Mouse (Mus musculus): ENCODE measurements around the gene Cachd1.
A peak's percentile ranks its signal among the peaks of the same experiment; 100 is the strongest.

The Cachd1 gene

DNA sequence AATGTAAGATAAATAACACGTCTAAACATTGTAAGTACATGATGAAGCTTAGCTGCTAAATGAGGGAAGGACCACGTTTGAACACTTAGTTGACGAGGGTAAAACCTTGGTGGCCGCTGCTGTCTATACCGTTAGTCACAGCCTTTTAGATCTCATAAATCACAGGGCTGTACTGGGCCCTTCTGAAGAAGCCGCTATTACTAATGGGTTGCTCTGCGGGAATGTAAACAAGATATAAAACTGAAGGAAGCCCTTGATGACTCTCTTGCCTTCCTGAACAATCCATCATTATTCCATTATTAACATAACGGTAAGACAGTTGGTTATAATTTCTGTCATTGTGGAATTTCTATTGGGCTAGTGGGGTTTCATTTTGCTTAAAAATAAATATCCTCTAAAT, 102.9 kb downstream of the Cachd1 start:
- no peak for DNase-seq

DNA sequence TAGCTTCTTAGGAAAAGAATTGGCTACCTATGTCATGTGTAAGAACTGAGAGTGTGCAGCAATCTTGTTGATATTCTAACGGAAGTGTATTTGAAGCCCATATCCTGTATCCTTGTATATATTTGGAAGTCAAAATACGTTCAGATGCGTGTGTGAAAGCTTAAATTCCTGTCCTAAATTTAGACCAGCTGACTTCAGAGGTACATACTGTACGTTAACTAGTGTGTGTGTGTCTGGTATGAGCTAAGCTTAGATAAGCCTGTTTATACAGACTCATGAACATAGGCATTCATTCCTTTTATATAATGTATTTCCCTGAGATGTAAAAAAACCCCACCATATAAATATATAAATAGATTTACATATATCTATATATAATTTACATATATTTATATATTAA, 103.6 kb downstream of the Cachd1 start:
- no peak for DNase-seq

DNA sequence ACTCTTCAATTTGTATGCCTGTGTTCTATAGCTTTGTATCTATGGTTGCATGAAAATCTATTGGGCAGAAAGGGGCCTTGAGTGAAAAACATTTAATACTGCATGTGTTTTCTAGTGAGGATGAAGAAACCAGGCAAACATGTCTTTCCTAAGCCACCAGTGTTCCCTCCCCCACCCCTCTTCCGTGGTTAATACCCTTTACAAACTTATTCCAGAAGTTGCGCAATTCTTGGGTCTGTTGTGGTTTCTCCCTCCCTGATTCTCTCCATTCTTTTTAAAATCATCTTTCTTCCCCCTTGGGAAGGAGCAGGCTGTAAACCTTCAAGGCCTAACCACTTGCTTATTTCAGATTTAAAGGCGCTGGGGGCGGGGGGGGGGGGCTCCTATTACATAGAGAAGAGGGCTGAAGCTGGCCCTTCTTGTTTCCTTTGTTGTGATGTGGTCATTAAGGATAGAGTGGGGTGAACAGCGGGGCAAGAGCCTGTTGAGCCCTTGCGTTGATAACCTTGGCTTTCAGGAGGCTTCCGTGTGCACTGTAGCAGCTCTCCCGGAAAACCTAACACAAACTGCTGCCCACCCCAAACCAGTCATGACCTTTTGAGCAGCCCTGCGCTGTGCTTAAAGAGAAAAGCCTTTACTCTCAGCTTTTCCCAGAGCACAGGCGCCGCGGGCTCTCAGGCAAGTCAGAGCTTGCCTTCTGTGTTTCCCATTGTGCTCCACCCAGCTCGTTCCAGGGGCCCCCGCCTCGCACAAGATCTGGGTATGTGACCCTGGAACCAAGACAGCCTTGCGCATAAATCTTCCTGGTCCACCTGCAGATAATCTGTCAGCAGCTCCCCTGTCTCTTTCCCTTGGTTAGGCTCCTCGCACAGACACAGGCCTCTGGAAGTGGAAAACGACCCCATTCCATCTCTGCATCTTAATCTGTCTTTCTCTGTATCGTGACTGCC, 109.6 kb downstream of the Cachd1 start:
- DNase-seq: peak; percentile 43

DNA sequence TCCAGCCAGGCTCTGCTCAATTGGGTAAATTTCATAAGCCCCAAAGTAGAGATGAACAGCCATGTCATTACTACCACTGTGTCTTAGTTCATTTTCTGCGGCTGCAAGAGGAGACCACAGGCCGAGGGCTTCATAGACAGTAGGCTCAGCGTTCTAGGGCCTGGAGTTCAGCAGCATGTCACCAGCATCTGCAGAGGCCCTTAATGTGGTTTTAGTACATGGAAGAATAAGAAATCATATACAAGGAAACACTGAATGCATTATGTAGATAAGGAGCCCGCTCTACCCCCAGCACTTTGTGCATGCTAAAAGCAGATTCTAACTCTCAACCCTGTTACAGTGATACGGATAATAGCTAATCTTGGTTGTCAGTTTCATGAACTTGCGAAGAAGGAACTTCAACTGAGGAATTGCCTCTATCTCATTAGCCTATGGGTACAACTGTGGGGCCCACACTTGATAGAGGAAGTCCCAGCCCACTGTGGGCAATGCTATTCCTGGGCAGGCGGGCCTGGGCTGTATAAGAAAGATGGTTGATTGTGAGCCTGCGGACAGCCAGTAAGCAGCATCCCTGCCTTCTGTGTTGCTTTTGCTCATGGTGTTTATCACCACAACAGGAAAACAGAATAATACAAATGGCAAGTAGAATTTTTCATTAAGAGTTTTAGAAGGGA, 110.4 kb downstream of the Cachd1 start:
- DNase-seq: no peak

DNA sequence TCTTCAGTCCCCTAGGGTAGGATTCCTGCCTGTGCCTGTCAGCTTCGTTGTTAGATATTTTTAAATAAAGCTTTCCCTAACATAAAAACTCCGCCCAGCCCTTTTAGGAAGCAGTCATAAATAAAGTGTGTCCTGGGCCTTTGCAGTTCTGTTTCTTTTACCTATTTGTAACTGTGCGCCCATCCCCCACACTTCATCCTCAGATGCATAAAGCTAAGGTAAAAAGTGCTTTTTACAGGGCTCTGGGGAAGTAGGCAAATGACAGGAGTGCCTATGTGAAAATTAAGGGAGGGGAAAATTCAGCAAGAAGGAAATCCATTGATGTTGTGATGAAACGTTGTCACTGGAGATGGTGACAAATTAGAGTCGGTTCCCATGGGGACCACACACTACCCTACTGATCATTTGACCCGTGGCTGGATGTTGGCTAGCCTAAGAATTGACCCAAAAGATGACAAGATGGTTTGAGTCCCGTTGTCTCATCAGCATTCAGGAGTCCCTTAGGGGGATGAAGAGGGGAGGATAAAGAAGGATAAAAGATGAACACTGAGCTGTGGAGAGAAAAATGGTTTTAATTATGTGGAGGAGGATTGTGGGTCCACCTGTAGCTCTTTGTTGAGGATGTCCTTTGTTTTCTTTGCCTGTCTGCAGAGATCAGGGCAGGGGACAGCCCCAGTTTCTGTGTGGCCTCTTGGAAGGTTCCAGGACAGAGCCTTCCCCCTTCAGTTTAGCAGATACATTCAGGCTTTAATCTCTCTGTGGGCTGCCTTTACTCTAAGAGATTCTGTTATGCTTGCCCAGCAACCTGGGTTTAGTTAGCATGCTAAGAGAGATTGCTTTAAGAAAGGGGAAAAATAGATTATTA, 113.9 kb downstream of the Cachd1 start:
- no peak for DNase-seq

DNA sequence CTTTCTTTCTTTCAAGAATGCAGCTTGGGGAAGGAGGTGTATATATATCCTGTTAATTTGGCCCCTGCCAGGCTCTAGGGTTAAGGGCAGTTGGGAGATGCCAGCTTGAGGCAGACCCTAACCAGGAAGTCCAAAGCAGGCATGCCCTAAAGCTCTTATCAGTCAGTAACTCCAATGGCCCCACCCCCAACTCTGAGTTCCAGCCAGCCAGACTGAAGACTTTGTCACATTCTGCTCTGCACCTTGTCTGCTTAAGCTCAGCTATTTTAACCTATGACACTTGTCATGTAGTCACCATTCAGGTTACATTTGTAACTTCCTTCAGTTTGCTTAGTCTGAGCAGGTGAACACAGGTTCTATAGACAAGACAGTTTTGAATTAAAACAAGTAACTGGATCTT, 117.3 kb downstream of the Cachd1 start:
- no peak for DNase-seq

DNA sequence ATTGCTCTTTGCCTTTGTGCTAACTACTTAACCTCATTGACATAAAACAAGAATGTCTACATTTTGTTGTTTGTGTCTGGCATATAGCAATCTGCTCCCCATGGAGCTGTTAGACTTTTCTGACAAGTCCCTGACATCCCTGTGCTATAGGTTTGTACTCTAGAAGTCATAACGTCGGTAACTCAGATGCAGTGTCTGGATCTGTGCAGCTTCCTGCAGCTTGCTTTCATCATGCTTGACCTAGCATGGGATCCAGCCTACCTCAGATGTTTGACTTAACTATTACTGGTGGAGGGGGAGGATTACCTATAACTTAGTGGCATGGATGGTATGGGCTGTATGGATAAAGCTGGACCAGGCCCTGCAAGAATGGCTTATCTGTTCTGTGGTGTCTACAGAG, 117.7 kb downstream of the Cachd1 start:
- DNase-seq: no peak

DNA sequence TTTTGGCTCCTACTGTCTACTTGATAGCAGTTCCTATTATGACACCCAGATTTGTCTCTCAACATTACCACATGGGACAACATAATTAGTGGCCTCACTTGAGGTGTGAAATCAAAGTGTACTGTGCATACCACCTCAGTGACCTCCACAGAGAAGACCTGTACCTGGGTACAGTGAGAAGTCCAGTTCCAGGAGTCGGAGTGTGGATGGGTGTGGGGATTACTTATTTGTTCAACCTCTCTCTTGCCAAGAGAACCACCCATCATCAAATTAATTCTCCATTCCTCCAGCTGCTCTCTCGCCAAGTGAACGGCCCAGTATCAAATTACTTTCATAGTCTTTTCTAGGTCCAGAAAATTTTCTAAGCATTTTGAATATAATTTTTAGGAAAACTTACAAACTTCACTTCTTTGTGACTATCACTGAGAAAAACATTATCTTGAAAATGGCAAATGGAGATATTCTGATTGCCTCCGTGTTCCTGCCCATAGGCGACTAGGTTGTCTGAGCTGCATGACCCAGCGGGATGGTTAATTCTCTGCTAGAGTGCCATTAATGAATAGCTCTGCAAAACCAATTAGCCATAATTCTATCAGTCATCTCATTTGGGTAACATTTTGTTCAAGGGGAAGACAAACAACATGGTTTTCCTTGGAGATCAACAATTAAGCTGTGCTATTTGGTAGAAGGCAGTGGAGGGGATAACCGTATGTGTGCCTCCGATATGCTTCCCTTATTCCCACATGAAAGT, 120.0 kb downstream of the Cachd1 start:
- no peak for DNase-seq

DNA sequence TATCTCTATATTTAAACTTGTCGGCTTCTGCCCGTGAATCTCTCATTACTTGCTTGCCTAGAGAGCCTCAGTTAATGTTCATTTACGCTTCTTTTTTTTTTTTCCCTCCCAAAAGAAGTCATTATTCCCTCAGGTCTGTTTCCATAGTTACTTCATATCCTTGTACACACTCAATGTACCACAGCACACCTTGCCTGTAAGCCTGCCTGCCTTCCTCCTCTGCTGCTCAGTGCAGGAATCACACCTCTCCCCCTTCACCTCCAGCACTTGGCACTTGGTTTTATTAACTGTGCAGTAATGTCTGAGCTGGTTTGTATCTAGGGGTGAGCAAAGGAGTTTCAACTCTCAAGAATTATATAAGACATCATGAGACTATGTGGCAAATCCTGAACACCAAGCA, 121.5 kb downstream of the Cachd1 start:
- DNase-seq: no peak

DNA sequence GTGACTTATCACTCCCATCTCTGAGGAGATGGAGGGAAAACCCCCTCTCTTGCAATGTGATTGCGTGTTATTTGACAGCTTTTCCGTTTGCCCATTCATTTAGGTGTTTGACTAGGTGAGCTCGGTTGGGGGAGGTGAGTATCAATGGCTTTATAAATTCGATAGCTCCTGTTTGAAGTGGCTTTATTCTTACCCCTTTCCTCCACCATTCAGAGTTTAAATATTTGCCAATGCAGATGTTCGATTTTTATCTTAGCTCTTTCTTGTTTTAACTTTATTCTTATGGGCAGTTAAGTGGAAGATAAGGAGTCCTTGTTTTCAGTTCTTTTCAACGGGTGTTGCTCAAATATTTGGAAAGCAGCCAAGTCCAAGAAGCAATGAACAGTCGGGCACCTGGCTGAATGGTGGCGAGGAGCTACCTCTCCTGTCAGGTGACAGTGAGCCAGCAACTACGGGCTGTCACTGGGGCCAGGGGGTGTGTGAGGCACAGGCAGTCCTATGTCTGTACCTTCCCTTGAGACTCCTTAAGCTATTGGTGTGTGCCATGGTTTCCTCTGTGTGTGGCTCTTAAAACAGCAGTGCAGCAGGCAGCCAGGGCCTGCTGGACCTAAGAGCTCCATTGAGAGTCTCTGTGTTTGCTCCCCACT, 133.3 kb downstream of the Cachd1 start:
- DNase-seq: peak; percentile 36

DNA sequence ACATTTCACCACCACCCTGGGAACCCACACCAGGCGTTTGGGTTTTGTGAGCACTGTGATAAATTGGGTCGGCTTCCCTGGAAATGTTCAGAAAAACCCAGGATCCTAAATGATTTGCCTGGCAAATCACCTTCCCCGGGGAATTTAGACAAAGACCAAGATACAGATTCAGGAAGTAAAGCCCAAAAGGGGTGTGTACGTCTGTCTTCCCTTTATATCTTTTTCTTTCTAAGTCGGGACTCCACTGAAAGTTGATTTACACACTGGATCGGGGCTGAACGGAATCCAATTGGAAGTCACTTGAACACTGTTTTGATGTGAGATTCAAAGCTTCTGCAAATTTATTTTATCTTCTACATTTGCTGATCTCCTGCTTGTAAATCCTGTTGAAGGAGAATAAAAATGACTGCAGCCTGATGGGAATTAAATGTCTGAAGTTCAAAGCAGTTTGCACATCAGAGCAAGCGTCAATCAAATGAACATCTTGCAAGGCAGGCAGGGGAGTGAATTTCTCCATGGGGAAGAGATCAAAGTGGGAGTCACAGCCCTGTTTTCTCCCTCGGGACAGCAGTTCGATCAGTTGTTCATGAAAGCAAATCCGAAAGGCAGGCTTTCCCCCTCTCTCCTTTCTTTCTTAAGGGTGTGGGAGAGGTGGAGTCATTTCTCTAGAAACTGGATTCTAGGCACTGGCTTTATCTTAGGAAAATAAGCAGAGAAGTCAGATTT, 134.3 kb downstream of the Cachd1 start:
- no peak for DNase-seq

DNA sequence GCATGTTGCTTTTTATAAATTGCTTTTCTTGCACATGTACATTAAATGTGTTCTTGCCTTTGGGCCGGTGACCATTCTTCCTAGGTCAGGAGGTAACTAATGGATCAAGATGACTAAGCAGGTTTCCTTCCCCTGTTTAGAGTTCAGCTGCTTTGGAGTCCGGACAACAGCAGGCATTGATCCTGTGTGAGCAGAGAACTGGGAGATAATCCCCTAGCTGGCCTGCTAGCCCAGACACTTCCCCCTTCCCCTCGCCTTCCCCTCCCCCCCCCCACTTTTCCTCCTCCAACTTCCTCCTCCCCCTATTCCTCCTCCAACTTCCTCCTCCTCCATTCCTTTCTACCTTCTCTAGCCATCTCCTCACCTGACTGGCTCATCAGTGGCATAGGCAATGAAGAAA, 135.2 kb downstream of the Cachd1 start:
- DNase-seq: no peak

DNA sequence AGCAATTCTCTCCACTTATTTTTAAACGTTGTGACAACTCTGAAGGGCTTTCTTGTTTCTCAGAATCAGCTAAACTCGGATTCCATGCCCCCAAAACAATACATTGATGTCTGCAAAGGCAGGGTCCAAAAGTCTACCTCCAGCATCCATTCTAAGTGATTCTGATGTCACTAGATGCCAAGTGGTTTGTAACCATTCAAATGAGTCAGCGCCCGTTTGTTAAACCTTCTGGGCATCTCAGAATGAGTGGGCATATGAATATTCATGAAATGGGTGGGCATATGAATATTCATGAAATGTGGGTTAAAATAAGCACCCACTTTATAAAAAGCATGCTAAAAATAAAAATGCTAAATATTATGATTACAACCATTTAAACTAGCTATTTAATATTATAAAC, 137.2 kb downstream of the Cachd1 start:
- no peak for DNase-seq

DNA sequence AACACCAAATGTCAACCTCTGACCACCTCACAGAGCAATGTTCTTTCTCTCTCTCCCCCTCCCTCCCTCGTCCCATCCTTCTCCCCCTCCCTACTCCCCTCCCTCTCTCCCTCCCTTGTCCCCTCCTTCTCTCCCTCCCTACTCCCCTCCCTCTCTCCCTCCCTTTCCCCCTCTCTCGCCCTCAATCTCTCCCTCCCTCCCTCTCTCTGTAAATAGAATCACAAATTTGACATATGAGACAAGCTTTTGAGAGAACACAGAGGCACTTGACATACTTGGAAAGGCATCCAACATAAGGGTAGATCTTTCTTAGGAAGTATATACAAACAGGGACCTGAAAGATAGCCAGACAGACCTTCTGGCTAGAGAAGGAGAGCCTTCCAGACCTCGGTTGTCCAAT, 138.1 kb downstream of the Cachd1 start:
- no peak for DNase-seq

DNA sequence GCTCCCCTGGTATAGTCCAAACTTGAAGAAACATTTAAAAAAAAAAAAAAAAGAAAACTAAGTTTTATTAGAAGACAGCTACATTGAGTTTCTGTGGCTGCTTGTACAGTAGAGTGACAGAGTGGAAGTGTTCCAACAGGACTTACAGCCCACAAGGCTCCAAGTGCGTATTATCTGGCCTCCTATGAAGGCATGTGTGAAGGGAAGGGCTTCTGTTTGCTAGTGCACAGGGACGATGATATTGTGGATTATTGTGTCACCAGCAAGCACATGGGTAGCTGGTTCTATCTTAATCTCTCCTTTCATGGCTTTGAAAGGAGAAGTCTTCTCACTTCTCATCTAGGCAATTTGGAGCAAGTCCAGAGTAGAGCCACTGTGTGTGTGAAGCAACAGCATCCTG, 138.6 kb downstream of the Cachd1 start:
- DNase-seq: no peak

DNA sequence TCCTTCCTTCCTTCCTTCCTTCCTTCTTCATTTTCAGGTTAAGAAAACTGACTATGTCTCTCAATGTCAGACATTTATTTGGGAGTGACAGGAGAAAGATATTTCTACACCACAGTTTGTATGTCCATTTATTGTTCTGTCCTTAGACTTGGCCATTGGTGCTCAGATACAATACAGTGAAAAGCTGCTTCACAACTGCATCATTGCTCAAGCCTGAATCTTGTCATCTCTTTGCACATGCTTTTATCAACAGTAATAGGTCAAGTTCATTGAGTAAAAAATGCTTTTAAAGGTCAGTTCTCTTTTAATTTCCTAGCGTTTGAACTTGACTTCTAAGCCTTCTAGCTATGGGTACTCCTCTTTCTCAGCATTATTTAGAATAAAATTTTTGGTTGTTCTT, 141.0 kb downstream of the Cachd1 start:
- DNase-seq: no peak

DNA sequence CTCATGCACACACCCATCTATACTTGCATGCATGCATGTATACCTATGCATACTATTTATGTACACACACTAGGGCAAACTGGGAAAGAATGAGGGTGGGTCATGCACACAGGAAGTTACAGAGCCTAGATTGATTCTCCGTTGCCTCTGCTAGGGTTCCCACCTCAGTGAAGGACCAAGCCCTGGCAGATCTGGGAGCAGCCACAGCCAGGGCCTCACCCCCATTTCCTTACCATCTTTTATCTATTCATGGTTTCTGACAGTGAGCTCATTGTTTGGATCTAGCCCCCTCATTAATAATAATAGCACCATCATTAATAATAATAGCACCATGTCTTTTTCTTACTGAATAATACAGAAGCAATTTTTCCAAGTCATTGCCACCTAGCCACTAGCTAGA, 143.9 kb downstream of the Cachd1 start:
- DNase-seq: no peak

DNA sequence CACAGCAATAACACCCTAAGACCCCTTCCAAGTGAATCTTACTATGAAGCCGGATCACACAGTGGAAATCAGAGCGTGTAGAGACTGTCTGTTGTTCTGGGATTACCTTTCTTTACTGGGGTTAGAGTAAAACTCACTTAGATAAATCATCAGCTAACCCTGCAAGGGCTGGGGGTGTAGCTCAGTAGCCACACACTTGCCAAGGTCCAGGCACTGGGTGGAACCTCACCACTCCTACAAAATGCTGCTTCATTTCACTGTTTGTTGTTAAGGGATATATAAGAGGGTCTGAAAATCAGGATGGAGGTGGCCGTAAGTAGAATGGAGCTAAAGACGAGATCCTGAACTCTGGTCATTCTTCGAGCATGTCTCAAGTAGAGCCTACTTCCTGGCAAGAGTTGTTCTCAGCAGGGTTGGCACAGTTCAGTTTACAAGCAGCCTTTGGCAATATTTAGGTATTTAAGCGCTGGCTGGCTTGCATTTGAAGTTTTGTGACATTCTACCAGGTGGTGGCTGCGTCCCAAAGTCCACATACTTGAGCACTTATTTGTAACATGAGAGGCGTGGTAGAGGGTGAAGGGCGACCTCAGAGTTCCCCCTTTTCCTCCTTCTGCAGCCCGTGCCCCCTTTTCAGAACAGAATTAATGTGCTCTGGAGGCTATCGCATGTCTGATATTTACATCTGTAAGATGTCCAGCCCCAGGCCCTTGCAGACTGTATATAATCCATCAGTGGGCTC, 146.5 kb downstream of the Cachd1 start:
- peak; percentile 37 for DNase-seq

DNA sequence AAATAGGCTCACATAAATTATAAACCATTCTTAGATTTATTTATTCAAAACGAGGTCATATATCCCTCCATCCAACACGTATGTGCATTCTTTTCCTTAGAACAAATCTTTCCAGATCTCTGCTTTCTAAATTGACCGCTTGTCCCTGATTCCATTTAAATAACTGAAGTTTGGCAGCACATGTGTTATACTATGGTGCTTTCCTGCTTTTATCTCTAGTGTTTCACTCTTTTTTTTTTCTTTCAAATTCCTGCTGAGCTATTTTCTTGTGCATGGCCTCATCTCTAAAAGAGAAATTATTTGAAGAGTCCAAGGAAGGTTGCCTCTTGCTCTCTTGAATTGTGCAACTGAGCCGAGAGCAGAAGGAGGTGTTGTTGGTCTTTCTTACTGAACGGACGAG, 147.1 kb downstream of the Cachd1 start:
- no peak for DNase-seq

DNA sequence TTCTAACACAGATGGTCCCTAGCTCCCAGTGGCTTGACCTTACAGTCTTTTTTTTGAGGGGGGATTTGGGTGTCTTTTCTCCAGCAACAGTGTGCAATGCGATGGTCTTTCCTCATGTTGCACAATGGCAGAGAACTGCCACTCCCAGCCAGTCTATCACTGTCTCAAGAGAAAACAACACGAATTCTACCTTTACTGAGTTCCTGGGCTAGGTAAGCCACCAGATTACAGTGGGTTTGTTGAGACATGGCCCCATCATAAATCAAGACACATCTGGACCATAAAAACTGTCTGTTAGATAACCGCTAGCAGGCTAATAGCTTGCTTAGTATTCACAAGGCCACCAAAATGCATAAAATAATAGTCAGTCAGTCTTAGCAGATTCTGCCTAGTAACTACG, 147.8 kb downstream of the Cachd1 start:
- DNase-seq: no peak

DNA sequence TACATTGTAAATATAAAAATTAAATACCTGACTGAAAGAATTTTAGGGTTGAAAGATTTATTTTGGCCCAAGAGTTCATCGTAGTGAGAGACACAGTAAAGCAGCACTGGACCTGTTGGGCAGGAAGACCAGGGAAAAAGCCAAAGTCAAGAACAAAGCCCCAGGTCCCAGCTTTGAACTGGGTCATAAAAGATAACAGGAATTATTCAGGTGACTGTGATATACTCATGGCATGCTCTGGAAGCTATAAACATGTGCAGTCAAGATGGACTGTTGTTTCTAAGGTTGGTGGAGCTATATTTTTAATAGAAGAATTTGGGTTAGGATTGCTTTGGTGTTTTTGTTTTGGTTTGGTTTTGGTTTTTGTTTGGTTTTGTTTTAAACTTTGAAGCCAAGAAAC, 148.7 kb downstream of the Cachd1 start:
- DNase-seq: no peak
